Mouse (Mus musculus): ENCODE data around the gene Snx21. TPM values are rescaled to one million over a fixed set of nuclear protein-coding genes. Genes with fewer than 3 reads are reported as not detected.

Gene Snx21
- total and polyA plus RNA-seq, 3 experiments = 3.8 to 7.7 TPM; not detected in 1

GRCm38 (mm10) chr2:164787779-164788178 is 2.2 kb downstream of the Snx21 start:
- Histone ChIP-seq H3K4me1 (ENCODE audit: control insufficient read depth in 1 of 2, insufficient read depth in 2 of 2, low read length in 2 of 2) (peaks cover 3 to 9% of the 10 kb centered on the region in 2 experiments; a peak in 3 of 4 replicates), H3K9me3 (replicated peaks; ENCODE audit: insufficient read depth, low read length) (no peaks in the 10 kb centered on the region), H3K4me3 (ENCODE audit: control insufficient read depth in 1 of 2, insufficient read depth in 1 of 2, low read depth in 2 of 2, low read length in 2 of 2) (no peak overlapping the region), H3K27me3 (ENCODE audit: control insufficient read depth in 1 of 2, insufficient read depth in 2 of 2, low read length in 2 of 2) (no peaks in the 10 kb centered on the region), H3K79me2 (ENCODE audit: control insufficient read depth, insufficient read depth, low read length, poor library complexity) (no peaks in the 10 kb centered on the region; the same call in 1 of the 2 replicates), H3K36me3 (ENCODE audit: control insufficient read depth in 1 of 2, insufficient read depth in 2 of 2, low read length in 2 of 2) (peaks cover 0 to 5% of the 10 kb centered on the region in 2 experiments; a peak in 1 of 4 replicates), H3K27ac (ENCODE audit: control insufficient read depth, low read depth, low read length) (no peak overlapping the region), H3K9ac (ENCODE audit: control insufficient read depth, low read depth, low read length, poor library complexity, severe bottlenecking) (no peak overlapping the region)
- no peak for DNase-seq (ENCODE audit: low read depth, low spot score)
- TF ChIP-seq ZC3H11A (IDR thresholded peaks at IDR 0.05; ENCODE audit: low read depth, low read length) (no peak), RCOR1 (IDR thresholded peaks at IDR 0.05; ENCODE audit: low read depth, low read length) (no peak), CHD2 (IDR thresholded peaks at IDR 0.05; ENCODE audit: low read length) (no peak), HCFC1 (IDR thresholded peaks at IDR 0.05; ENCODE audit: low read depth, low read length) (no peak), SIN3A (IDR thresholded peaks at IDR 0.05; ENCODE audit: low read length) (no peak), ELF1 (IDR thresholded peaks at IDR 0.05; ENCODE audit: low read depth, low read length) (no peak), E2F4 (IDR thresholded peaks at IDR 0.05; ENCODE audit: borderline replicate concordance, low read depth, low read length) (no peak), MAZ (IDR thresholded peaks at IDR 0.05; ENCODE audit: low read depth, low read length) (no peak), USF2 (IDR thresholded peaks at IDR 0.05; ENCODE audit: borderline replicate concordance in 1 of 2, insufficient read depth in 1 of 2, low read depth in 1 of 2, low read length in 2 of 2) (no peak), POLR2AphosphoS5 (IDR thresholded peaks at IDR 0.05; ENCODE audit: borderline replicate concordance, low read depth, low read length) (no peak), ZMIZ1 (IDR thresholded peaks at IDR 0.05; ENCODE audit: low read depth, low read length) (no peak), RAD21 (IDR thresholded peaks at IDR 0.05; ENCODE audit: low read depth, low read length) (no peak), TAL1 (IDR thresholded peaks at IDR 0.05; ENCODE audit: low read length) (no peak), SMC3 (IDR thresholded peaks at IDR 0.05; ENCODE audit: low read depth, low read length) (no peak), TBP (IDR thresholded peaks at IDR 0.05; ENCODE audit: low read depth, low read length) (no peak), MYC (IDR thresholded peaks at IDR 0.05; ENCODE audit: low read depth, low read length) (no peak), POLR2A (IDR thresholded peaks at IDR 0.05; ENCODE audit: control insufficient read depth in 1 of 2, insufficient read depth in 1 of 2, low read depth in 1 of 2, low read length in 2 of 2, poor library complexity in 1 of 2) (no peak), GATA1 (IDR thresholded peaks at IDR 0.05; ENCODE audit: low read depth, low read length) (no peak)

DNA sequence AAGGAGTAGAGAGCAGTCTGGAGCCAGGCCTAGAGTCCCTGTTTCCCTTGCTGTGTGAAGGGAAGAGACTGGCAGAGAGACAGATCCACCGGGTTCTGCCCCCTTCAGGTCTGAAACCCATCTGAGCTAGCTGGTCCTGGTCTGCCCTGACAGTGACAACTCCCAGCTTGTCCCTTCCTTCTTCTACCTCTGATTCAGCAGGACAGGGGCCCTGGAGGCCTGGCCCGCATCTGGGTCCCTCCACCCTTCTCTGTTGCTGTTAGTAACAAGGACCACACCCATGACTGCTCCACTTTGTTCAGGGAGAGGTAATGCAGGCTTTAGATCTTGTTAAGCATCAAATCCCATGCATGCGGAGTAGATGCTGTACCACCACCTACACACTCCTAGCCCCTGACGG is 2.8 kb downstream of the Snx21 start:
- Histone ChIP-seq H3K4me3 (ENCODE audit: control insufficient read depth in 1 of 2, insufficient read depth in 1 of 2, low read depth in 2 of 2, low read length in 2 of 2) (no peak overlapping the region), H3K27ac (ENCODE audit: control insufficient read depth, low read depth, low read length) (no peak overlapping the region), H3K4me1 (ENCODE audit: control insufficient read depth in 1 of 2, insufficient read depth in 2 of 2, low read length in 2 of 2) (peaks cover 3 to 9% of the 10 kb centered on the region in 2 experiments; a peak in 3 of 4 replicates), H3K9ac (ENCODE audit: control insufficient read depth, low read depth, low read length, poor library complexity, severe bottlenecking) (no peak overlapping the region), H3K27me3 (ENCODE audit: control insufficient read depth in 1 of 2, insufficient read depth in 2 of 2, low read length in 2 of 2) (no peaks in the 10 kb centered on the region), H3K79me2 (ENCODE audit: control insufficient read depth, insufficient read depth, low read length, poor library complexity) (no peaks in the 10 kb centered on the region; the same call in 1 of the 2 replicates), H3K36me3 (ENCODE audit: control insufficient read depth in 1 of 2, insufficient read depth in 2 of 2, low read length in 2 of 2) (peaks cover 0 to 5% of the 10 kb centered on the region in 2 experiments; a peak in 1 of 4 replicates), H3K9me3 (replicated peaks; ENCODE audit: insufficient read depth, low read length) (no peaks in the 10 kb centered on the region)
- TF ChIP-seq EP300 (IDR thresholded peaks at IDR 0.05; ENCODE audit: low read depth in 1 of 2, low read length in 2 of 2) = no peak
- no peak for TF ChIP-seq MXI1 (IDR thresholded peaks at IDR 0.05; ENCODE audit: low read depth, low read length)
- no peak for TF ChIP-seq ZMIZ1 (IDR thresholded peaks at IDR 0.05; ENCODE audit: low read depth, low read length)
- no peak for TF ChIP-seq HCFC1 (IDR thresholded peaks at IDR 0.05; ENCODE audit: low read depth, low read length)
- no peak for TF ChIP-seq ZNF384 (IDR thresholded peaks at IDR 0.05; ENCODE audit: low read depth, low read length)
- TF ChIP-seq KAT2A (conservative IDR thresholded peaks at IDR 0.05; ENCODE audit: low read depth, low read length) = no peak
- TF ChIP-seq ZC3H11A (IDR thresholded peaks at IDR 0.05; ENCODE audit: low read depth, low read length) = no peak
- no peak for TF ChIP-seq MEF2A (IDR thresholded peaks at IDR 0.05; ENCODE audit: extremely low read depth, insufficient replicate concordance, low read depth, low read length, poor library complexity, severe bottlenecking)
- TF ChIP-seq USF2 (IDR thresholded peaks at IDR 0.05; ENCODE audit: borderline replicate concordance in 1 of 2, insufficient read depth in 1 of 2, low read depth in 1 of 2, low read length in 2 of 2) = no peak
- no peak for TF ChIP-seq MYC (IDR thresholded peaks at IDR 0.05; ENCODE audit: low read depth, low read length)
- no peak for TF ChIP-seq NELFE (IDR thresholded peaks at IDR 0.05; ENCODE audit: low read depth, low read length)
- TF ChIP-seq BHLHE40 (IDR thresholded peaks at IDR 0.05; ENCODE audit: borderline replicate concordance, low read depth, low read length) = no peak
- TF ChIP-seq ZKSCAN1 (IDR thresholded peaks at IDR 0.05; ENCODE audit: low read depth, low read length) = no peak
- TF ChIP-seq SMC3 (IDR thresholded peaks at IDR 0.05; ENCODE audit: low read depth, low read length) = no peak
- TF ChIP-seq USF1 (IDR thresholded peaks at IDR 0.05; ENCODE audit: low read depth, low read length) = no peak
- no peak for TF ChIP-seq UBTF (IDR thresholded peaks at IDR 0.05; ENCODE audit: borderline replicate concordance, insufficient read depth, low read depth, low read length)
- no peak for TF ChIP-seq MAX (IDR thresholded peaks at IDR 0.05; ENCODE audit: low read length)
- no peak for TF ChIP-seq MAFK (IDR thresholded peaks at IDR 0.05; ENCODE audit: borderline replicate concordance, low read depth, low read length)
- no peak for TF ChIP-seq TBP (IDR thresholded peaks at IDR 0.05; ENCODE audit: low read depth, low read length)
- DNase-seq (ENCODE audit: low read depth, low spot score) = no peak
